Mouse (Mus musculus) cerebellum, adult (tissue): ENCODE results near the gene Gpn2.

Experiments used
- ATAC-seq: cut with Nextera tagmentation; 2 replicates; pipeline ENCODE4 v1.9.2; 2017; ENCODE audit warnings: mild to moderate bottlenecking, moderate library complexity, mixed read lengths; ENCODE audit not compliant: insufficient number of reproducible peaks, low FRiP score, low TSS enrichment

Gene Gpn2

GRCm38 (mm10) chr4:133583690-133584058, 488 bp upstream of the Gpn2 start:
- ATAC-seq, result no peak

- ATAC-seq, result no peak
Measured at GRCm38 (mm10) chr4:133592570-133592969, 8.4 kb downstream of the Gpn2 start.

DNA sequence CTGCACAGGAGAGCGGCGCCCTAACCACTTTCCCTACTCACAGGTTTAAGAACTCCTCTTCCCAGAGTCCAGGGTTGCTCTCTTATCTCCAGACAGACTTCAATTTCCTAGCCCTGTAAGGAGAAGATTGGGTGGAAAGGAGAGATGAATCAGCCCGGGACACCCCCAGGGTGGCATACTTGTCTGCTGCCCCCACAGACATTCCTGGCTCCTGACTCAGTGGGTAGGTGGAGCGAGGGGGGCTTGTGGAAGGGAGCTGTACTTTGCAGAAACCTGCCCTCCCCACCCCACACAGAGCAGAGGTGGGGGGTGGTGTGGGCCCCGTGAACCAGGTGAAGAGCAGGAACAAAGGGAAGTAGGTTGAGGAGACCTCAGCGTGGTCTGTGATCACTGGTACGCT, 11.4 kb downstream of the Gpn2 start:
- ATAC-seq, result no peak

DNA sequence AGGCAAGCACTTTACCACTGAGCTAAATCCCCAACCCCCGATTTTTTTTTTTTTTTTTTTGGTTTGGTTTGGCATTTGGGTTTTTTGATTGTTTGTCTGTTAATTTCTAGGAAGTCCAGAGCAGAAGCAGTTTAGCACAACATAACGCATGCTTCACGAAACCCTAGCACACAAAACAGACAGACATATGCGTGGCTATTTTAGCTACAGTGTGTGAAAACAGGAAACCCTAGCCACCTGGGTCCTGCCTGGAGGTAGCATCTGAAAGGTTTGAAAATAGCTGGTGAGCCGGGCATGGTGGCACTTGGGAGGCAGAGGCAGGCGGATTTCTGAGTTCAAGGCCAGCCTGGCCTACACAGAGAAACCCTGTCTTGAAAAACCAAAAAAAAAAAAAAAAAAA, 11.9 kb downstream of the Gpn2 start:
- ATAC-seq, result no peak

DNA sequence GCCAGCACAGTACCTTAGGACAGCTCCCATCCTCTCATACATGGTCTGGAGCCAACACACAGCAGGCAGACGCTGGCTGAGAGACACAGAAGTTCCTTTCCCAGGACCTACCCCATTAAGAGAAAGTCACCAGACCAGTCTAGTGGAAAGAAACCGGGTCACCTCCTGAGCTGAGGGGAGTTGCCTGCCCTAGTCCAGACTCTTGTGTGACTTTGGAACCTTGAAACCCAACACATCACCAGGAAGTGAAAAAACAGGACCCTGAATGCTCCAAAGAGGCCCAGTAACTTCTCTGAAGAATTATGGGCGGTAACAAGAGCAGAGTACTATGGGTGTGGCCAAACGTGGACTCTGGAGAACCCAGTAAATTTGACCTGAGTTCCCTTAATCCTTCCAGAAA, 14.5 kb downstream of the Gpn2 start:
- no peak for ATAC-seq

- no peak for ATAC-seq
Measured at GRCm38 (mm10) chr4:133599116-133599515, 15.0 kb downstream of the Gpn2 start.

DNA sequence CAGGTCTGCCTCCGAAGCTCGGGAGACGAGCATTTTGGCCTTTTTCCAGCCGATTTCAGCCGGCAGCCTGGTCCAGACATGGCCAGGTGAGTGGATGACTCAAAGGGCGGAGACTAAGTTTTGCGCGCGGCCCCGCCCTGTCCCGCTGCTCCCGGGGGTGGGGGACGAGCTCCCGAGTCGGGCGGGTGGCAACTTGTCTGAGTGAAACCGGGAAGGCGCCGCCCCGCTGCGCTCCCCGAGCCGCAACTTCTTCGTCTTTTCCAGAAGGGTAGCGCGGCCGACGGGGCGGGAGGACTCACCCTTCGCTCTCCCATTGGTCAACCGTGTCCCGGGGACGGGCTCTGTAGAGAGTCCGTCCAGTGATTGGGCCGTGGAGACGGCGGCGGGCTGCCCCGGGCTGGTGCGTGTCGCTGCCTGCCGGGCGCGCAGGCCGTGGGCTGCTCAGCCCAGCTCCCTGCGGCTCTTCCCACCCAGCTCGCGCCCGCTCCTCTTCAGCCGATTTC, 15.5 kb downstream of the Gpn2 start:
- ATAC-seq, result peak; percentile 91

- no peak for ATAC-seq
Measured at GRCm38 (mm10) chr4:133600306-133600705, 16.1 kb downstream of the Gpn2 start.

GRCm38 (mm10) chr4:133601721-133602218, 17.6 kb downstream of the Gpn2 start, which contains the start of gene Sfn:
Gene Sfn, minus strand, starts transcription at chr4:133602168.
- no peak for ATAC-seq

DNA sequence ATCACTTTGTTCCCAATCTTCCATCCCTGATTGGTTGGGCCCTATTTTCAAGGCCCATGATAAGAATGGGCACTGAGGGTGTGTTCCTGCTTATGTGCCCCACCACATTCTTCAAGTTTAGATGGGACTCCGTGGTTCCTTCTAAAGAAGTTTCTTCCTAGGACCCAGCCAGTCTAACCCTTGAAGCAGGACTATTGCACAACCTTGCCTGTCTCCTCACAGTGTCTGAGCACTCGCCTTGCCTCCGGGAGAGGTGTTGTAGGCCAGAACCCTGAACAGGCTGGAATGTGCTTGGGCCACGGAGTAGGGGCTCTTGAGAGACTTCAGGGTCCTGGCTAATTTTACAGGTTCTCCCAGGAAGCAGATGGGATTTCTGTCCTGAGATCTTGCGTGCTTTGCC, 18.9 kb downstream of the Gpn2 start:
- ATAC-seq, result no peak

GRCm38 (mm10) chr4:133604175-133604574, 20.0 kb downstream of the Gpn2 start:
- ATAC-seq, result no peak

- no peak for ATAC-seq
Measured at GRCm38 (mm10) chr4:133604856-133605255, 20.7 kb downstream of the Gpn2 start.

DNA sequence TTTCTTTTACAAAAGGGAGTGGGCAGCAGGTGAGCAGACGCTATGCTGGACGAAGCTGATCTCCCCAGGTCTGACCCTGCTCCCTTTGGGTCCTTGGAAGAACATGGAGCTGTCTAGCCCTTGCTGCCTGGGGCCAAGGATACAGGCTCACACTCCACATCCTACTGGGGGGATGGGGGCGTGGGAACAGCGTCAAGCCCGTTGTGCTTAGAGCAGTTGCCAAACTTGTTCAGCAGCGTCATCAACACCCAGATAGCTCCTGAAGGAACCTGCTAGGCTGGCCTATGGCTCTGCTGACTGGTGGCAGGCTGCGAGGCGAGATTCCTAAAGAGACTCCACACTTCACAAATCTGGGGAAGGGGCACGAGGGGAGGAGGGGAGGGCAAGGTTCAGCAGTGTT, 21.2 kb downstream of the Gpn2 start:
- ATAC-seq, result no peak

- no peak for ATAC-seq
Measured at GRCm38 (mm10) chr4:133607284-133607683, 23.1 kb downstream of the Gpn2 start.

DNA sequence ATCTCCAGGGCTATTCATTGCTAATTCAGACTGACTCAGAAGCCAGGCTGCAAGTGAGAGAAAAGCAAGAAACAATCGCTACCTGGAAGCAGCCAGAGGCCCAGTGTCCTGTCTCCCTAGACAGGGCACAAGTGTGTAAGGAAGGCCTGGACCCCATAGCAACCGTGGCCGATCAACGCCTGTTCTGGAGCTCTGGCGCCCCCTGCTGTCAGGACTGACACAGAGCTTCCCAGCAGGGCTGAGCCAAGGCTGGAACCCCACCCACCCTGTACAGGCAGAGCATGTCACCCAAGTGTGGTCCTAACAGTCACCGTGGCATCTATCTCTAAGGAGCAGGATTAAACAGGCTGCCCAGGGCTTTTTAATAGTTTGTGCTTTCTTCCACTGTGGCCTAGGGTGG, 25.6 kb downstream of the Gpn2 start:
- no peak for ATAC-seq

DNA sequence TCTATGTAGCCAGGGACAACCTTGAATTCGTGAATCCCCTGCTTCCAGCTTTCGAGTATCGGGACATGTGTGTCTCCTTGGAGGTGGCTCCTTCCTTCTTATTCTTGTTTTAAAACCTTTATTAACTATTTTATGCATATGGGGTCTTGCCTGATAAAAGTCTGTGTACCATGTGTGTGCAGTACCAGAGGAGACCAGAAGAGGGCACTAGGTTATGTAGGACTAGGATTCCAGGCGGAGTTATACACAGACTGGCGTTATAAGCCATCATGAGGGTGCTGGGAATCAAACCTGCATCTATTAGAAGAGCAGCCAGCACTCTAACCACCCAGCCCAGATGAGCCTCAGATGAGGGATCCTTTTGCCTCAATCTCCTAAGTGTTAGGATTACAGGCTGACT, 27.7 kb downstream of the Gpn2 start:
- no peak for ATAC-seq

DNA sequence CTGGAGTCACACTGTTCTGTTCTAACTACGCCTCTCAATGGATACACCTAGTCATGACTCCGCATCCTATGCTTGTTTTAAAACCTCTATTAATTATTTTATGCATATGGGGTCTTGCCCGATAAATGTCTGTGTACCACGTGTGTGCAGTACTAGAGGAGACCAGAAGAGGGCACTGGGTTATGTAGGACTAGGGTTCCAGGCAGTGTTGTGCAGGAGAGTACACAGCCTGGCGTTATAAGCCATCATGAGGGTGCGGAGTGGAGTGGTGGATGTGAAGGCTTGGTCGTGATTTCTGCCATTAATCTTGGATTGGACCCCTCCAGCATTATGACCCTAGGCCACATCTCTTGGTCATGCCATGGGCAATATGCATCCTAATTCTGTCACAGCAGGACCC, 28.3 kb downstream of the Gpn2 start:
- ATAC-seq, result no peak

- ATAC-seq, result no peak
Measured at GRCm38 (mm10) chr4:133613026-133613425, 28.9 kb downstream of the Gpn2 start.

- ATAC-seq, result no peak
Measured at GRCm38 (mm10) chr4:133613867-133614266, 29.7 kb downstream of the Gpn2 start.

DNA sequence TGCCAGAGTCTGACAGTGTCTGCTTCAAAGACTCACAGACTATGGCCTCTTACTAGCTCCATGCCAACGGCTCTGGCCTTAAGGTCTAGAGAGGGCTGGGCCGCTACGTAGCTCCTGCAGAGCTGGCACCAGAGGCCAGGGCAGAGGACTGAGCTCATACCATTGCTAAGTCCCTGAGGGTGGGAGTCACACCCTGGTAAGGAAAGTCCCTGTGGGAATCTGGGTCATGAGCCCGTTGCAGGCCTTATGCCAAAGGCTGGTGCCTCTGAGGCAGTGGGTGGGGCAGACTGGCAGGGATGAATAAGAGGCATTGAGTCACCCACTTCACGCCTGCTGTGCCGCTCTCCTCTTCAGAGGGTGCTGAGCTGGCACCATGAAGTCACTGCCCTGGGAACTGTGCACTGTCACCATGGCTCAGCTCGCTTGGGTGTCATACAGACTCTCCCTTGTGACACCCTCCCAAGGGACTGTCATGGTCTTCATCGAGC, 30.2 kb downstream of the Gpn2 start:
- no peak for ATAC-seq

DNA sequence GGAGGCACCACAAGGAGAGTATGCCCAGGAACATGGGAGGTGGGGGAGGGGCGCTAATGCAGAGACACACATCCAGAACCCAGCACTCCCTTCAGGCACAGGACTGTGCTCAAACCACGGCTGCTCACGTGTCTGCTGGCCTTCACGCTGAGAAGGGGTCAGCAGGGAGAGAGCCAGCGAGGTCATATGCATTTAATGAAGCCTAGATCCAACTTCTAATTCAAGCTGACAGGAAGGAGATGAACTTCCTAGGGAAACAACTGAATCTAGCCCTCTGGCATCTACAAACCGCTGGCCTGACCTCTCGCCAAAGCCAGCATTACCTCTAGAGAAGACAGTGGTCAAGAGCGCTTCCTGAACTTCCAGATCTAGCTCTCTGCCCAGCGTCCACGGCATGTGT, 31.3 kb downstream of the Gpn2 start:
- ATAC-seq, result no peak

DNA sequence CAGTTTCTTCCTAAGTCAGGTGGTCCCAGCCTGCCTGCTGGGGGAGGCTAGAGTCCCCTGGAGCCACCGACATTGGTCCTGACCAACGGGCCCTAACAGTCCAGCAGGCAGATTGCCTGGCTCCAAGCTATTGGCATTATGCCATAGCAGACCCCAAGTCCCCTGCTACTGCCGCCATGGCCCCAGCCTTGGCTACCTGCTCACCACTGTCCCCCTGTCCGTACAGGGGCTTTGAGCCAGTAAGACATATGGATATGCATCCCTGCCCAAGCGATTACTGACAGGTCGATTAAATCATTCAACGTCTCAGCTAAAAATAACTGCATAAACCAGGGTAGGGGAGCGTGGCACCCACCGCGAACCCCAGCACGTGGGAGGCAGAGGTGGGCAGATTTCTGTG, 33.8 kb downstream of the Gpn2 start:
- ATAC-seq, result no peak
